Mouse (Mus musculus) G1E (cell line): ENCODE measurements around the gene 9130409I23Rik.

ENCODE experiments used
- CTCF ChIP-seq: IDR thresholded peaks from 2 replicates; pipeline ENCODE4 v1.5.1; 2012; ENCODE audit warnings: low read depth, low read length, inconsistent platforms, mixed read lengths
- GATA1 ChIP-seq: IDR thresholded peaks from 2 replicates; pipeline ENCODE4 v1.6.1; 2012; ENCODE audit warnings: borderline replicate concordance, low read length, inconsistent platforms, mixed read lengths
- GATA2 ChIP-seq: IDR thresholded peaks from 2 replicates; pipeline ENCODE4 v1.6.1; 2012; ENCODE audit warnings: low read depth, low read length, inconsistent platforms, borderline replicate concordance
- TAL1 ChIP-seq: conservative IDR thresholded peaks from 2 replicates; pipeline ENCODE4 v1.6.1; 2012; ENCODE audit warnings: low read depth, low read length, inconsistent platforms, mixed read lengths

GRCm38 (mm10) chr1:181008266-181008665 is 42.8 kb upstream of the 9130409I23Rik start:
- no peak for TF ChIP-seq CTCF
- no peak for TF ChIP-seq GATA1
- TF ChIP-seq GATA2: no peak
- TF ChIP-seq TAL1: no peak
